Mouse (Mus musculus) spleen, adult 18-20 months (tissue): ENCODE measurements around the gene Lipm.

Source experiments
- DNase-seq, 2 experiments: peaks; one replicate each; pipeline ENCODE4 v3.0.0; 2022; ENCODE audit warnings: mixed read lengths in 2 of 2

Gene Lipm

DNA sequence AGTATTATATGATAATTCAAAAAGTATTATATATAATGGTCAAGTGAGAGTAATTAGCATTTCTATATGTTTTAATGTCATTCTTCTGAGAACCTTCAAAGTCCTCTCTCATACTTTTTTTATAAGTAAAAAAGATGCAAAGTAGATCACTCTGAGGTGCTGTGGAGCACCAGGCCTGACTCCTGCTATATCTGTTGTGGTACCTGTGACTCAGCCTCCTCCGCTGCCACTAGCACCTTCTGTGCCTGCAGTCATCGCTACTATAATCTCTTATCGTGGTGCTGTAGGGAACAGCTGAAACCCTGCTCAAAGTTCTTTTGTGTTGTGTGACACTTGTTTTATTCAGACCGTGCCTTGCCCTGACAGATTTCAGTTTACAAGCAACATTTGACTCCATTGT, 65.7 kb downstream of the Lipm start:
- no peak for DNase-seq

DNA sequence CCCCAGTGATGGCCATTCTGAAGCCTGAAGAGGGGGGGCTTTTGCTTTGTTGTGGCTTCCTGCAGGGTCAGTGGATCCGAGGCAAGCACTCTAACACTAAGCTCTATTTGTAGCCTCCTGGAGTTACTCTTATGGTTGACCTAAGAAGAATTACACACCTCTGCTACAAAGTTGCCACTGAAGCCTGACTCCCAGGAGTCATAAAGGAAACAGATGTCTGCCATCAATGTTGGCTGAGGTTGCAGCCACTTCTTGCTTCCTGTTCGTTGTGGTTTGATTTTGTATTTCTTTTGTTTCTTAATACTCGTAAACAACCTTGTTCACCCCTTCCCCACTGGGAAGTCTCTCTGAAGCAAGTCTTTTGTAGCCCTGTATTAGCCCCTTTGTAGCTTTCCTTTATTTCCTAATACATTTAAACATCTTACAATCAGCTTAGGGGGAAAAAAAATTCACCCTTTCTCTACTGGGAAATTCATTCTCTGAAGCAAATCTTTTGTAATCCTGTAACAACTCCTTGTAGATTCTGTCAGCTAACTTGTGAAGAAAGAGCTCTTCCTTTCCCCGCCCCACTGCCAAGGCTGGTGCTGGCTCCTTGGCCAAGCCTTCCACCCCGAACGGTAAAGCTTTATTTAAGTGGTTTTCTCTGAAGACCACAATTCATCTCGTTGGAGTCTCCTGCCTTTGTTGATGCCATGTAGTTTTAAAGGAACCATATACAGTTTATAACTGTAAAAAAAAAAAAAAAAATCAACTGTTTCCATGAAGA, 67.3 kb downstream of the Lipm start:
- no peak for DNase-seq

DNA sequence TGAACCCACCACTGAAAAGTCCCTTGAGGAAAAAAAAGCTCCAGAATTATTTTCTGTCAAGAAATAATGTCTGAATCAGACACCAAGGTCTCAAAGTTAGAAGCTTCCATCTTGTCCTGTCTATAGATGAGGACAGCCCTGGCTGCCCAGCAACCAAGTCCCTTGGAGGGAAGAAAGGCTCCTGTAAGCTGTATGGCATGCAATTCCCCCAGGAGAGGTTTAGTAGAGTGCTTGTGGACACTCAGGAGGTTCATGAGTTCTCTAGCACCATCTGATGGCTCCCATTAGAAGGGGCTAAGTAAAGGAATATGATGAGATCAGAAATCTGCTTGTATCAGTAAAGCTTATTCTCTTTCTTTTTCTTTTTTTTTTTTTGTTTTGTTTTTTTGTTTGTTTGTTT, 68.4 kb downstream of the Lipm start:
- no peak for DNase-seq

DNA sequence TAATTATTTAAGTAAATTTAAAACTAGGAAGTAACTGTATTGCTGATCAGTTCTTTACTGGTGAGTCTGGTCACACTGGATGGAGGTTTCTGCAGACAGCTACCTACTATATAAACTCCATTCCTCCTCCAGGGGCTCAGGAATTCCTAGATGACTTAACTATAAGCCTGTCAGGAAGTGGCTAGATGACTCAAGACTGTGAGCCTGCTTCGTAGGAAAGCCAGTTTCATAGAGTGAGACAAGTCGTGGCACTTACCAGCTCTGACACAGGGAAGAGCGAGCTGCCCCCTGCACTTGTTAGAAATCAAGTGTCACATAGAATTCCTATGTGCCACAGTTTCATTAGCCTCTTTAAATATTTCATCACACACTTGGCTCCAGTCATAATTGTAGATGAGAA, 70.4 kb downstream of the Lipm start:
- DNase-seq, result no peak
